Mouse (Mus musculus) lung, postnatal 36 days (tissue): Measurements from ENCODE around the gene Socs3.

Source experiments
- DNase-seq: peaks from one replicate; pipeline ENCODE4 v3.0.0; 2022; ENCODE audit warnings: mixed read lengths

Gene Socs3

DNA sequence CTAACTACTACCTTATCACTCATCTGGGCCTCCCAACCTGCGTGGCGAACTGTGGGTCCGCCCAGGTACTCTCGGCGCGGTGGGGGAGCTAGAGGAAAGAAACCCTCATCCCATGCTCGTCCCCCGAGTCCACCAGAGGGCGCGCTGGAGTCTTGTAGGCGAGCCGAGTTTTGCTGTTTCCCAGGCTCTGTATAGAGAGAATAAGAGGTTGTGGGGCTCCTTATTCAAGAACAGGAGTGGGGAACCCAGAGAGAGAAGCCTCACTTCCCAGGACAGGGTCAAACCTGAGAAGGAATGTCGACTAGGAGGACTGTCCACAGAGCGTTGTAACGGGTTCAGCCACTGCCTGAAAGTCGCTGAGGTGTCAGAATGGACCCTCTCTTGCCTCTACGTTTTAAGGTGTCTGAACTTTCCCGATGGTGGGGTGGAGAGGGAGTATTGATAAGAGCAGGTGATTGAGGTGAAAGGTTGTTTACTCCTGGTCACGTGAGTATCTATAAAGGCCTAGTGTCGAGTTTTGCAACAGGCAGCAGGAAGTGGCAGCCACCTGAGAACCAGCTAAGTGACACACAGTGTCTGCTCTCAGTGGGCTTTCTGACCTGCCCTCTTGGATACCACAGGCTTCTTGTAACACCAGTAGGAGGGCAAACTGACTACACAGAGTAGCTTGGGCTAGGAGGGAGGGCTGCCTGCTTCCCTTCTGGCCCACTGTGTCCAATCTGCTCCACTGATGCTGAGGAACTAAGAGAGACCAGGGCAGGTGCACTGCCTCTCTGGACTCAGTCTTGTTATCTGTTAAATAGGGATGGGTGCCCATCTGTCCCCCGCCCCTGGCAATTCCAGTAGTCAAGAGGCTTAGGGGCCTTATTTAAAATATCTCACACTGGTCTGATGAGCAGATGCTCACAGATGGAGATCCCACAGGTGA is at the start of gene Socs3:
Gene Socs3, minus strand, starts transcription at position 103 of the 928 bp plus-strand sequence.
- DNase-seq: peak; percentile 98

DNA sequence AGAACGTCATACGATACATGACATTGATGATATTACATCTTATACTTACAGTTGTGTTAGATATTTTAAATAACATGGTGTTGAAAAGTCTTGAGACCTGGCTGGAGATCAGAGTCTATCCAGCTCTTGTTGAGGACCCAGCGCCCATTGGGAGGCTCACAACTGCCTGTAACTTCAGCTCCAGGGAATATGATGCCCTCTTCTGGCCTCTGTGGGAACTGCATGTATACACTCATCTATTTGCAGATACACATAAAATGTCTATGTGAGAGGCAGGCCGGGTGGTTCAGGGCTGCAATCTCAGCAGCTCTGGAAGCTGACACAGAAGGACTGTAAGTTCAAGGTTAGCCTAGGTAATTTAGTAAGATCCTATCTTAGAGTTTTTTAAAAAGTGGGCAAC is 48.5 kb upstream of the Socs3 start:
- DNase-seq: peak; percentile 58

DNA sequence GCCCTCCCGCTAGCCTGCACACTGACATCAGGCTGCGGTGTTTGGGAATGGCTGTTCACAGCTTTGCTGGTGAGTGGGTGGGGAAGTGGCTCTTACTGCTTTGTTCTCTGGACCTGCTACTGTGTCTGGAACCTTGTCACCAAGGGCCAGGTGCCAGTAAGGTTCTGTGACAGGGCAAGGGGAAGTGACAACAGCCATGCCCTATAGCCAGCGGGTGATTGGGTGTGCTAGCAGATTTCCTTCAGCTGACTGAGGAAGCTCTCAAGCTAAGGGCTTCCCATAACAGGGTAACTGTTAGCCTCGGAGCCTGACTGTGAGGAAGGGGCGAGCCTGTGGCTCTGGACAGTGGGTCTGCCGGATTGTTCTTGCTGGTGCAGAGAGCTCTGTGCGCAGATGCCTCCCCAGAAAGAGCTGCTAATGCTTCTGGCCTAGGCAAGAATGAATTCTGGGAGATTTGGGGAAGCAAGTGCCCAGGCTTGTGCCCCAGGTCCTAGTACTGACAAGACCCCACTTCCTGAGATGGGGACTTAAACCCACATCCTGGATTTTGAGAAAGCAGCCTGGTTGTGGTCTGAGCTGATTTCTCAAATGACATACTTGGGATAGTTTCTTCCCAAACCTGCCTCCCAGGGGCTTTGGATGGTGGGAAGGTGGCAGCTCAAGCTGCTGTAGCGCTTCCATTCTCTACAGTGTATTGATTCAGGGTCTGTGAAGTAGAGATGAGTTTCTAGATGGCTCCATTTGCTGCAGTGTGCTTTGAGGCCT is 45.7 kb upstream of the Socs3 start:
- DNase-seq: no peak

DNA sequence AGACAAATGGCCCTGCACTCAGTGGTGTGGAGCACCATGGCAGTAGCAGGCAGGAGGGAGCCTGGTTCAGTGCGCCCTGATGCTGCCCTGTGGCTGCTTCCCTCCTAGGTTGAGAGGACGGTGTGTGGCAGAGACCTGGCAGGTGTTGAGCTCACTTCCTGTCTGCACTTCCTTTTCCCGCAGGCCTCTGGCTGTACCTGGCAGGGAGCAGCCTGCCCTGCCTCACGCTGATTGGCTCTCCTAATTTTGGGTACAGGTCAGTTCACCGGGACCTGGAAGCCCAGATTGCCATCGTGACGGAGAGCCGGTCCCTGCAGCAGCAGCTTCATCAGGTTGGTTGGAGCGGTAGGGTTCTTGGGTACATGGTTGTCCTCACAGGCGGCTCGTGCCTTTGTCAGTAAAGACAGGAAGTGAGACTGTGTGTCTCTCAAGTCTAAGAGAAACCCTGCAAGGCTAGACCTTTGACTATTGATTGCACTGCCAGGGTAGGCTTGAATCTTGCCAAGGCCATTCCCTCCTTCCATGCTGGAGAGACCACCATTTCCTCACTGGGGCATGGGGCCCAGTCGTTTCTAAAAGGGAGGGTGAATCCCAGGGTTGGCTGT is 44.6 kb upstream of the Socs3 start:
- DNase-seq: no peak

DNA sequence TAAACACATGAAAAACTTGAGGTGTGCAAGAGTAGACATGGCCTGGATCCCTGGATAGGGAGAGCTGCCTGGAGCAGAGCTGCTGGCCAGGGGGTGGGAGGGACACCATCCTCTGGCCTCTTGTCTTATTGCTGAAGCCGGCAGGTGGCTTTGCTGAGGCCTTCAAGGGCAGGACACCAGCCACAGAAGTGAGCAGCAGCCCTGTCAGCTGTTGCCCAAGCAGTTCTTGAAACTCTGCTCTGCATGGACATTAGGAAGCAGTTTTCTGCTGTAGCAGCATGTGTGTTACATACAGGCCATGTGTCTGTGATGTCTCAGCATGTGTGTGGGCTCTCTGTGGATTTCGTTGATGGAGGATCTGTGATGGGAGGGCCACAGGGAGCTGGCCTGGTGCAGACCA is 43.5 kb upstream of the Socs3 start:
- DNase-seq: no peak

DNA sequence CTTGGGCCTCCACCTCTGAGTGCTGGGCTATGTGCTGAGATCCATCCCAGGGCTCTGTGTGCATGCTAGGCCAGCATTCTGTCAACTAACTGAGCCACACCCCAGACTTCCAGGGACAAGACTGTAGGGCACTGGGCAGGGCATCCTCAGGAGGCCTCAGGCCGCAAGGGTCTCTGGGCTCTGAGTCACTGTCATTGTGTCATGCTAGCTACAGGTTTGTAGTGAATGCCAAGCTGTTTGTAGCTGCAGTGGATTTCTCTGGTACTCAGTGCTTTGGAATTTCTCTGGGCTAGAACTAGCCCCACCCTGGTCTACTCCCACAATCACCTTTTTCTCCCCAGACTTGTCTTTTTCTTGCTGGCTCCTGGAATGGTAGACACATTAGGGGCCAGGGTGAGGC is 42.7 kb upstream of the Socs3 start:
- no peak for DNase-seq

DNA sequence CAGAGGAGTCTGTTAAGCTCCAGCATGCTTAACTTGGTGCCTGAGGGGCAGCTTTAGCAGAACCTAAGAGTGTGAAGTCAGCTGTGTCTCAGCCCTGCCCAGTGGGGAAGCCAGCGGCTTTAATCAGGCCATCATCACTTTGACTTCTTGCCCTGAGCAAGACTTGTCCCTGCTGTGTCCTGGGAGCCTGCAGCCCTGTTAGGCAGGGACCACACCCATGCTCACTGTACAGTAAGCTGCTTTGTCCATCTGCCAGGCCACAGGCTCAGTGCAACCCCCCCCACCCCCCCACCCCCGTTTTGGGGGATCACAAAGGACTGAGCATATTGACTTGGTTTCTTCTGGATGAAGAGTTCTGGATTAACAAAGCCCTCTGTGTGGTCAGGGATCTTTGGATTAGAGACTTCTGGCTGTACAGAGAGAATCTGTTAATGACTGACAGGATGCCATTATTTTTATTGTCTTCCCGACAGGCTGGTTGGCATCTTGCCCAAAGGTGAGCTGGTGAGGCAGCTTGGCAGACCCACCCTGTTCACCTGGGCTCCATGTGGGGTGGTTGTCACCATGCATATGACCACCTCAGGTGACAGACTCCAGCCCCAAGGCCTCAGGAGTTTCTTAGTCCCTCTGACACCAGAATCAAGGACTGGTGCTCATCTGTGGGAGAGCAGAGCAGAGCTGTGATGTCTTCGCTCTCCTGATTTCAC is 40.2 kb upstream of the Socs3 start:
- DNase-seq: no peak

DNA sequence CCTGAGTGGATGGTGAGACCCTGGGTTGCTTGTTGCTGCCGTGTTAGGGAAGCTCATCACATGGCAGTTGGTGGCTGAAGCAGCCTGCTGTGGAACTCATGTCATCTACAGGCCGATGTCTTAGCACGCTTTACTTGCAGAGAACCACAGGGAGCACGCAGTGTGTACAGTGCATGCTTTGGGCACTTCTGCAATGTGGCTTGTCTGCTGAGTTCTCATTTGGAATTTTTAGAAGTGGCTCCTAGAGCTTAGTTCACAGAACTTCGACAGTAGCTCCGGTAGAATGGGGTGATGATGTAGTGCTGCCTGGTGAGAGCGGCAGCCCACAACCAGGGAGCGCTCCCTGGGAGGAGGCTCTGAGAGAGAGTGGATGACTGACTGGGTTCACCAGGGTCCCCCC is 39.0 kb upstream of the Socs3 start:
- no peak for DNase-seq

DNA sequence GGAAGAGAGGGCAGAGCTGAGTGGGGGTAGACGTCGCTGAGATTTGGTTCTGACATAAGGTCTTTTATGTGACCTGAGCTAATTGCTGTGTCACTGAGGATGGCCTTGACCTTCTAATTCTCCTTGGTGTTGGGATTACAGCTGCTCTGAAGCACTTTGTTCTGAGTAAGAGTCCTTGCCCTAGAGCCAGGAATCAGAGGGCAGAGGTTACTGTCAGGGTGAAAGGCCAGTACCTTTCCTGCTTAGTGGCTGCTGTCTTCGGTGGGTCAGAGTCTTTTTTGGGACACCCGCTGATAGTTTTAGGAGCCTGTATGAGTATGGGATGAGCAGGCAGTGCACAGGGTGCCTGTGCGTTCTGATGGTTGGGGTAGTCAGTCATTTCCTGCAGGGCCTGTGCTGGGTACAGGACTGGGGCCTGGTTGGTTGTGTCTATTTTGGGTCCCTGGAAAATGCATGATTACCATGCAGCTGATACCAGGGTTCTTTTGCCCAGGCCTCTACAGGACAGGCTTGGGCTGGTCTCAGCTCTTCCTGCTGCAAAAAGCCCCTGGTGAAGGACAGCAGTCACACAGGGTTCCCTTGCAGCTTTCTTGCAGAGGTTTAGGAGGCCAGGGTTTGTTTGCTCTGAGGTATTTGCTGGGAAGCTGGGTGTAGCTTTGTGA is 38.4 kb upstream of the Socs3 start:
- no peak for DNase-seq

DNA sequence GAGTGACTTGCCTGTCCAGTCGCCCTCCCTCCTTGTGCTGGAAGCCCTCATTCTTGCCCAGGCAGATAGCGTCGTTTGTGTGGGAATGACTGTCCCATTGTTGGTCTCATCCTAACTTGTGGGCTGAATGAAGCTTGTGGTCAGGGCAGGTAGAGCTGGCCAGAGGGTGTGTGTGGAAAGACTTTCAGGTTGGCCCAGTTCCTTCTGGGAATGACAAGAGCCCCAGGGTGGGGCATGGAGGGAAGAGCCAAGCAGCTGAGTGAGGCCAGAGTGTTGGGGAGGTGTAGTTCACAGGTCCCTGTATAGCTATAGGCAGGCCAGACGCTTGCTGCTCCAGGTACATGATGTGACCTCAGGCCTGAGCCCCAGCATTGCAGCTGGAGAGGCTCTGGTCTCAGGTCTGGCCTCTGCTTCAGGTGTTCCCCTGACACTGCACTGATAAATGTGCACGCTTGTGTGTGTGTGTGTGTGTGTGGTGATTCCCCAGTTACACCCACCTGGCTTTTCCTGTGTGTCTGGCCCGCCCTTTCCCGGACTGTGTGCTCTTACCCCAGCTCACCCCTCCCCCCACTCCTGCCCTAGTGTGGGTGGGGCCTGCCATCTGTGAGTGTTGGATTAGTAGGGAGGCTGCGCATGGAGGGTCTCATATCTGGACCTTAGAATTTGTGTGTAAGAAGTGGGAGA is 37.8 kb upstream of the Socs3 start:
- DNase-seq: peak; percentile 67

DNA sequence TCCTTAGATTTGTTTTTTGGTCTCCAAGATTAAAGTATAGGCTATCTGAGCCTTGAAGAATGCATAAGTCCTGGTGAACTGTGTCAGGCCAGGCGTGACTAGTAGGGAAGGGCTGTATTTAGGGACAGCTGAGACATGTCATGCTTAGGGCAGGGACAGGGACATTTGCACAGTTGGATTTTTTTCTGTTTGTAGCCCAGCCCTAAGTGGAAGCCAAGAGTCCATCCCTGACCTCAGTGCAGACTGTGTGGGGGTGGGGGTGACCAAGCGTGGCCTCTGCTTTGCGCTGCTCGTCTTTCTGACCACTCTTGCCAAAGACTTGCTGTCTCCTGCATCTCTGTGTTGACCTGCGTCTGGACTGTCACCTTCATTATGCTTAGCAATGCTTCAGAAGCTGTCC is 34.4 kb upstream of the Socs3 start:
- DNase-seq: no peak

DNA sequence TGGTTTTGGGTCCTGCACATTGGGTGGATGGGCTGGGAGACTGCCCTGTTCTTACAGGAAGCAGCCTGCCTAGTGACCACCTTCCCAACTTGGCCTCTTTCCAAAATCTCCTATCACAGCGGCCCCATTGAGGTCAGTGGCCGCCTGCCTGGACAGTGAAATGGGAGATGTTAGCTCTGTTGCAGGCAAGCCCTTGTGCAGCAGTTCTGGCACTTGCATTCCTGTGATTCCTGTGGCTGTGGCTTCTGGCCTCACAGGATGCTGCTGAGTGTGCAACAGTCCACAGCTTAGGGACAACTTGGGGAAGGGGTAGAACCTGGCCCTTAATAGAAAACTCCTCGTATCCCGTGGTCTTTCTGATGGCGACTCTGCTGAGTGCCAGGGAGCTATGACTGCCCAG is 33.9 kb upstream of the Socs3 start:
- no peak for DNase-seq

DNA sequence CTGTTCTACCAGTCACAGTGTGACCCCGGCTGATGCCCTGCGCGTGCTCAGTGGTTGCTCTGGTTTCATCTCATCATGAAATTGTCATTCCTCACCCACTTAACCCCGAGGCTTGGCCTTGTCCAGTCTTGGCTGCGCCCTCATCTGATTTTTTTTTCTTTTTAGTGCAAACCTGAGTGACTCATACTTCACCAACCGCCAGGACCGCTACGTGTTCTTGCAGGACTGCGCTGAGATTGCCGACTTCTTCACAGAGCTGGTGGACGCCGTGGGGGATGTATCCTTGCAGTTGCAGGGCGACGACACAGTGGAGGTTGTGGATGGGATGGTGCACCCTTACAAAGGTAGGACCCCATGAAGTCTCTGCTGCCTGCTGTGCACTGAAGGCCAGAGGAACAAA is 33.3 kb upstream of the Socs3 start:
- DNase-seq: no peak

DNA sequence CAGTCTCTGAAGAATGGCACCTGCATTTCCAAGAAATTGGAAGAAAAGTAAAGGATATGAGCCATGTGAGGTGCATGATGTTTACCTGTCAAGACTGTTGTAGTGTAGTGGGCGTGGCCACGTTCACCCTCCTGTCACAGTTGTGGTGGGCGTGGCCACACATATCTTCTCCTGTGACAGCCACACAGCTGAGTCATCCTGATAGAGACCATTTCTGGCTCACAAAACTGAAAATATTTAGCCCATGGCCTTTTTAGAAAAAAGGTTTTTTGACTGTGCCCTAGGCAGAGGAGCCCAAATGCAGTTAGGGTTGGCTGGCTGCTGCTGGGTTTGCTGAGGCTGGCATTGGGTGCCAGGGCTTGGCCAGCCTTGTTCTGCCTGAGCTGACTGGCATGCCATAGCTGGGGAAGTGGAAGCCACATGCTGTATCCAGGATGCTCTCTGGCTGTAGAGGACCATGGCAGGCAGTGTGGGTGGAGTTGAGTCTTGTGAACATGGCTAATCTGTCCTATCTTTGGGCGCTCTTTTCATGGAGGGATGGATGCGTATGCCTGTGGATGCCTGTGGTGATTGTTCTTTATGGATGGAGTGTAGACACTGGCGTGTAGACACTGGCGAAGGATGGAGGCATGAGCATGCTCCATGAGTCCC is 30.8 kb upstream of the Socs3 start:
- no peak for DNase-seq

DNA sequence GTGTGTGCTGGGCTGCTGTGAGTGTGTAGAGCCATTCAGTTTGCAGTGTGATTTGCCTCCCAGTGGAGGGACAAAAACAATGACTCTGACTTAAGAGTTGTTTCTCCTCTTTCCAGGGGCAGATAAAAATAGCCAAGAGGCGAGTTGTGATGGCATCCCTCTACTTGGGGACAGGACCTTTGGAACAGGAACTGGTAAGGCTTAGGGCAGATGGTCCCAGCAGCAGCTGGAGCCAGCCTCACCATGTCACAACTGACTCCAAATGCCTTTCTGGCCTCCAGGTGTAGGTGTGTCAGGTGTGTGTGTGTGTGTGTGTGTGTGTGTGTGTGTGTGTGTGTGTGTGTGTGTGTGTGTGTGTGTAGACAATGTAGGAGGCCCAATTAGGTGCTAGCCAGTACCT is 30.2 kb upstream of the Socs3 start:
- no peak for DNase-seq

DNA sequence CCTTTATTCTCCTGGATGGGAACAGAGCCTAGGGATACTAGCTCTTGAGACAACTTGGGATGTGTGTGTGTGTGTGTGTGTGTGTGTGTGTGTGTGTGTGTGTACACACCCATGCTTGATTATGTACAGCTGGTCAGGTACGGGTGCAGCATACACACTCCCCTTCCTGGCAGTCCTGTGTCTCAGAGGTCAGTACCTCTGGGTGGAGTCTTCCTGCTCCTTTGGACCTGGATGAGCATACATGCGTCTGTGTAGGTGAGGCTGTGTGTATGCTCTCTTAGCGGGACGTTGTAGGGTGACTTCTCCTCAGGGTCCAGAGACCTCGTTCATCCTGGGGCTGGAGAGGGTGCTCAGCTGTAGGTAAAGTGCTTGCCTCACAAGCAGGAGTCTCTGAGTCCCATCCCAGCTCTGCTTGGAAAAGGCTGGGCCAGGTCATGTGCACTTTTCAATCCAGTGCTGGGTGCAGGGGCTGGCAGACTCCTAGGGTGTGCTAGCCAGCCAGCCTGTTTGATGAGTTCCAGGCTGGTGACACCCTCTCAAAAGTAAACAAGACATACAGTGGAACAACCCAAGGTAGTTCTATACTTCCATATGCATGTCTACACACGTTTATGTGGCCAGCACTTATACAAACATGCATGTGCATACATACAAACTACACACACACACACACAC is 29.6 kb upstream of the Socs3 start:
- no peak for DNase-seq

DNA sequence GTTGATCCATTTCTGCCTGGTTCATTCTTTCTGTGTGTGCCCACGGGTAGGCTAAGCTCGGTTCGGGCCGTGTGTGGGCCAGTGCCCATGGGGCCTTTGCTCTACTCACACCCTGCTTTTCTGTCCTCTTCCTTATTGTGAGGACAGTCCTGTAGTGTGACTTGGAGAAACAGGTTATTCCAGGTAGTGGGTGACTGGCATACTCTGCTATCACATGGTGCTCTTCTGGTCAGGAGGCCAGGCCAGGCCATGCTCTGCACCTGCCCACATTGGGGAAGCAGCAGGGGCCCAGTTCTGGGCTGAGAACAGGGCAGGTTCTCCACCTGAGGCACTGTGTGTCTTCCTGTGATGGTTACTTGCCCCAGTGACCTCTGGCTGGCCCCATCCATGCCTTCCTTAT is 28.5 kb upstream of the Socs3 start:
- DNase-seq: peak; percentile 63

DNA sequence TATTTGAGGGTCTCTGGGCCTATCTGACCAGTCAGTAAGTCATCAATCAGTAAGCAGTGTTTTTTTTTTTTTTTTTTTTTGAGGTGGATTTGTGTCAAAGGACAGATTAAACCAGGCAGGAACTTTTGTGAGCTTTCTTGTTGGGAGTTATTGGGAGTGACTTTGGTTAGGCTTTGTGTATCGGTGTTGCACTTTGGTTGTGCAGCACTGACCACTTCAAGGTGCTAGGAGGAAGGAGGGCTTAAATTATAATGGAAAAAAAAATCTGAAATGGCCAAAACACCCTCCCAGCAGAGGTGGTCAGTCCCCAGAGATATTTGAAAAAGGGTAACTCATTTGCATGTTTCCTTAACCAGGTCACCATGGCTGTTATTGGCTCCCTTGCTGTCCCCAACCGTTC is 27.2 kb upstream of the Socs3 start:
- no peak for DNase-seq

DNA sequence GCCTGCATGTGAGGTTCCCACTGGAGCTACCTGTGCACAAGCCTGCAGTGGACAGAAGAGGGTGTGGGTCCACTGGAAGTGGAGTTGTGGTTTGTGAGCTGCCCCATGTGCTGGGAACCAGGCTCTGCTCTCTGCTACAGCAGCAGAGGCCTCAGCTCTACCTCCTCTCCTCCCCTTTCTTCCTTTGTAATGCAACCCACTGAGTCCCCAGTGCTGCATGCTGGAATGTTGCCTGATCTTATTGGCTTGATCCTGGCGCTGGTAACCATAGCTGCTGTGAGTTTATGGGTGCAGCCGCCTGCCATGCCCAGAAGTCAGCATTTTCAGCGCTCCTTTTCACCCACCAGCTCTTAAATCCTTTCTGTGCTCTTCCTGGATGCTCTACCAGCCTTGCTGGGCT is 26.2 kb upstream of the Socs3 start:
- no peak for DNase-seq

DNA sequence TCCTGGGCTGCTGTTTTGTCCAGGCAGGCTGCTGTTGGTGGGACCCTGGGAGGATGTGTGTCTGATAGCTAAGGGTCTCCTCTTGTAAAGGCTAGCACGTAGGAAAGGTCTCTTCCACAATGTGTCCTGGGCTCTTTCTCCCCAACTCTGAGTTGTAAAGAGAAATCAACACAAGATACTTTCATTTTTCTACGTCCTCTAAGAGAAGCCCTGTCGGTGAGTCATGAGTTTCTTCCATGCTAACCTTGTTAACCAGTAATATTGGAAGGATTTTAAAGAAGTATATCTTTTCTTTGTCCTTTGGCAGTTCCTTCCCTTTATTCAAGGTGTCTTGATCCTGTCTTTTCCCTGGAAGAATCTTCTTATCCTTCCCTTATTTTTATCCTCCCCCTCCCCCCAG is 25.8 kb upstream of the Socs3 start:
- no peak for DNase-seq

DNA sequence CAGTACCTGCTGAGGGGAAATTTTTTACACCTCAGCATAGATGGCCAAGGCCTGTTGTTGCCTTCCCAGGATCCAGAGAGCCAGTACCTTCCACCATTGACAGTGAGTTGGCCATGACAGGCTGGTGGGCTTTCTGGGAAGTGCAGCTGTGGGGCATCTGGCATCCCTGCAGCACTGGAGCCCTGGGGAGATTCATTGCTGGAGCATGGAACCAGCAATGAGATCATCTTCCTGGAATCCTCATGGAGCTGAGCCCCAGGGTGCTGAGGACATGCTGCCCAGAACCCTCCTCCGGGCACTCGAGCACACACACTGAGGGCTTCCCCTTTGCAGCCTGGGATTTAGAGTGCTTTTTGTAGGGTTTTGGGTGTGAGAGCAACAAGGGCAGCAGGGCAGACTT is 25.4 kb upstream of the Socs3 start:
- no peak for DNase-seq
